Mouse (Mus musculus) lung, embryonic 14.5 days (tissue): Measurements from ENCODE around the gene Sap30l. TPM values are rescaled to one million over a fixed set of nuclear protein-coding genes. Genes with fewer than 3 reads are reported as not detected.

Experiments used
- ATAC-seq: fragments of 200-750 bp; cut with Nextera tagmentation; 2 replicates; pipeline ENCODE4 v1.8.0; 2017; ENCODE audit warnings: mild to moderate bottlenecking, moderate TSS enrichment, moderate library complexity; ENCODE audit not compliant: insufficient read depth
- DNase-seq: peaks from one replicate; pipeline ENCODE4 v3.0.0-alpha.2; 2015
- H3K27ac ChIP-seq: fragments of 300-500 bp; sonication (generic); 2 replicates; pipeline ENCODE4 v1.5.1; 2014; ENCODE audit warnings: low read depth, mild to moderate bottlenecking, moderate library complexity
- H3K27me3 ChIP-seq: fragments of 300-500 bp; sonication (generic); 2 replicates; pipeline ENCODE4 v1.6.1; 2014; ENCODE audit warnings: low read length, control low read depth; ENCODE audit not compliant: insufficient read depth
- H3K36me3 ChIP-seq: fragments of 300-500 bp; sonication (generic); 2 replicates; pipeline ENCODE4 v1.6.1; 2014; ENCODE audit warnings: control low read depth; ENCODE audit not compliant: insufficient read depth
- H3K4me1 ChIP-seq: fragments of 300-500 bp; sonication (generic); 2 replicates; pipeline ENCODE4 v1.6.1; 2014; ENCODE audit warnings: antibody characterized with exemption, control low read depth; ENCODE audit not compliant: insufficient read depth
- H3K4me2 ChIP-seq: fragments of 300-500 bp; sonication (generic); 2 replicates; pipeline ENCODE4 v1.6.1; 2014; ENCODE audit warnings: mild to moderate bottlenecking
- H3K4me3 ChIP-seq: fragments of 300-500 bp; sonication (generic); 2 replicates; pipeline ENCODE4 v1.5.1; 2014; ENCODE audit warnings: low read depth, low read length
- H3K9ac ChIP-seq: fragments of 300-500 bp; sonication (generic); 2 replicates; pipeline ENCODE4 v1.6.1; 2014
- H3K9me3 ChIP-seq: fragments of 300-500 bp; sonication (generic); 2 replicates; pipeline ENCODE4 v1.6.1; 2016; ENCODE audit warnings: low read depth, low read length, control low read depth
- CTCF ChIP-seq: IDR thresholded peaks from 2 replicates; pipeline ENCODE4 v1.5.1; 2016; ENCODE audit warnings: antibody characterized with exemption, low read depth
- WGBS: fragments of 180-500 bp; shearing (Covaris S2); extraction: QIAGEN DNeasy Blood & Tissue Kit; methylation state at CpG from one replicate; pipeline ENCODE4 v1.1.7; 2014; 5-methylcytosine and 5-hydroxymethylcytosine counted together
- polyA plus RNA-seq: library from polyadenylated mRNA; unstranded; fragments of >200 nt; fragmentation: Nextera tagmentation; extraction: Ambion mirVana; gene quantifications from 2 replicates; pipeline ENCODE4 v1.2.1, GENCODE M21; 2014

The Sap30l gene
- polyA plus RNA-seq, 1 experiment from 2014 or later, result 16.7 TPM

GRCm38 (mm10) chr11:57827048-57827914 lies 25.8 kb downstream of the Sap30l start:
- no peaks in the 10 kb centered on the region for H3K9me3 ChIP-seq
- H3K4me2 ChIP-seq, result peak overlapping the region; percentile 60
- TF ChIP-seq CTCF, result no peak
- peaks cover 81% of the 10 kb centered on the region for H3K27me3 ChIP-seq
- 0 out of 2 replicates have a peak, but pooled peaks cover 5% of the 10 kb centered on the region for H3K4me1 ChIP-seq
- peak overlapping the region; percentile 32 for H3K4me3 ChIP-seq
- DNase-seq (no peak), ATAC-seq (no peak)
- H3K27ac ChIP-seq, result no peak overlapping the region
- 1% methylated on average over 41 of the region's 41 CpGs for WGBS
- H3K36me3 ChIP-seq, result no peaks in the 10 kb centered on the region
- peak overlapping the region; percentile 34; the same call in 1 of the 2 replicates for H3K9ac ChIP-seq

- under 1% methylated on average over 33 of the region's 33 CpGs for WGBS
- Histone ChIP-seq H3K4me3 (peak overlapping the region; percentile 32), H3K9me3 (no peaks in the 10 kb centered on the region), H3K27ac (no peak overlapping the region), H3K36me3 (no peaks in the 10 kb centered on the region), H3K27me3 (peaks cover 88% of the 10 kb centered on the region), H3K9ac (peak overlapping the region; percentile 34; the same call in 1 of the 2 replicates), H3K4me1 (0 out of 2 replicates have a peak, but pooled peaks cover 5% of the 10 kb centered on the region), H3K4me2 (peak overlapping the region; percentile 60)
- DNase-seq (peak; percentile 41), ATAC-seq (no peak)
- no peak for TF ChIP-seq CTCF
These were observed 26.6 kb downstream of the Sap30l start for GRCm38 (mm10) chr11:57827915-57828545.

- no peak for DNase-seq
- Histone ChIP-seq H3K27me3 (peaks cover 96% of the 10 kb centered on the region), H3K9me3 (no peaks in the 10 kb centered on the region), H3K9ac (no peak overlapping the region), H3K36me3 (no peaks in the 10 kb centered on the region), H3K4me3 (no peak overlapping the region; the same call in 1 of the 2 replicates), H3K4me2 (no peak overlapping the region), H3K4me1 (0 out of 2 replicates have a peak, but pooled peaks cover 5% of the 10 kb centered on the region), H3K27ac (no peak overlapping the region)
- no peak for TF ChIP-seq CTCF
- ATAC-seq, result no peak
- 4% methylated on average over 53 of the region's 53 CpGs for whole genome bisulfite sequencing
These were observed 27.8 kb downstream of the Sap30l start for GRCm38 (mm10) chr11:57828955-57829870.

- no peak for TF ChIP-seq CTCF
- no peak for DNase-seq
- Histone ChIP-seq H3K4me1 (0 out of 2 replicates have a peak, but pooled peaks cover 5% of the 10 kb centered on the region), H3K9me3 (no peaks in the 10 kb centered on the region), H3K9ac (no peak overlapping the region), H3K4me2 (no peak overlapping the region), H3K36me3 (no peaks in the 10 kb centered on the region), H3K27ac (no peak overlapping the region), H3K27me3 (peaks cover 98% of the 10 kb centered on the region), H3K4me3 (no peak overlapping the region)
- no peak for ATAC-seq
- 26% methylated on average over 17 of the region's 17 CpGs for WGBS
These were observed 28.7 kb downstream of the Sap30l start for GRCm38 (mm10) chr11:57829871-57830775.

GRCm38 (mm10) chr11:57831281-57831781 lies 29.9 kb downstream of the Sap30l start:
- no peak overlapping the region for H3K27ac ChIP-seq
- no peak for ATAC-seq
- H3K4me1 ChIP-seq, result 0 out of 2 replicates have a peak, but pooled peaks cover 5% of the 10 kb centered on the region
- H3K9ac ChIP-seq, result no peak overlapping the region
- H3K27me3 ChIP-seq, result peaks cover 98% of the 10 kb centered on the region
- no peak overlapping the region for H3K4me3 ChIP-seq
- H3K4me2 ChIP-seq, result no peak overlapping the region
- no peaks in the 10 kb centered on the region for H3K36me3 ChIP-seq
- TF ChIP-seq CTCF, result no peak
- WGBS, result 6% methylated on average over 31 of the region's 31 CpGs
- H3K9me3 ChIP-seq, result no peaks in the 10 kb centered on the region
- no peak for DNase-seq

- Histone ChIP-seq H3K27ac (no peak overlapping the region), H3K36me3 (no peaks in the 10 kb centered on the region), H3K27me3 (peaks cover 98% of the 10 kb centered on the region), H3K9me3 (no peaks in the 10 kb centered on the region), H3K4me2 (no peak overlapping the region), H3K4me1 (0 out of 2 replicates have a peak, but pooled peaks cover 5% of the 10 kb centered on the region), H3K9ac (no peak overlapping the region), H3K4me3 (no peak overlapping the region)
- no peak for ATAC-seq
- TF ChIP-seq CTCF, result no peak
- DNase-seq, result no peak
- WGBS, result 13% methylated on average over 16 of the region's 16 CpGs
These were observed 30.4 kb downstream of the Sap30l start for GRCm38 (mm10) chr11:57831861-57832260.
